Mouse (Mus musculus): ENCODE measurements around the gene Abhd14b. TPM values are rescaled to one million over a fixed set of nuclear protein-coding genes. Genes with fewer than 3 reads are reported as not detected.

The Abhd14b gene
- total RNA-seq, 4 experiments from 2014 or later = 14.7 to 17.7 (median 17.0) TPM

- DNase-seq (ENCODE audit: low spot score in 2 of 2) = no peak
Observed at GRCm38 (mm10) chr9:106459946-106460345, 12.7 kb downstream of the Abhd14b start.

- no peak for DNase-seq (ENCODE audit: low spot score in 2 of 2)
Observed at GRCm38 (mm10) chr9:106460401-106461025, 13.3 kb downstream of the Abhd14b start.

- no peak for DNase-seq (ENCODE audit: low spot score in 2 of 2)
Observed at GRCm38 (mm10) chr9:106461026-106461415, 13.8 kb downstream of the Abhd14b start.

GRCm38 (mm10) chr9:106461641-106462429 lies 14.6 kb downstream of the Abhd14b start:
- no peak for DNase-seq (ENCODE audit: low spot score in 2 of 2)

GRCm38 (mm10) chr9:106462430-106462800 lies 15.2 kb downstream of the Abhd14b start:
- DNase-seq (ENCODE audit: low spot score in 2 of 2) = no peak

- no peak for DNase-seq (ENCODE audit: low spot score in 2 of 2)
Observed at GRCm38 (mm10) chr9:106463122-106464063, 16.1 kb downstream of the Abhd14b start.

- DNase-seq (ENCODE audit: low spot score in 2 of 2) = peak; percentile 44 to 75
Observed at GRCm38 (mm10) chr9:106464751-106465541, 17.7 kb downstream of the Abhd14b start.

- peak; percentile 75 to 83 for DNase-seq (ENCODE audit: low spot score in 2 of 2)
Observed at GRCm38 (mm10) chr9:106465571-106466200, 18.4 kb downstream of the Abhd14b start, which contains the start of gene Gpr62. Gene Gpr62 (minus strand): TSS chr9:106465938.

- no peak for DNase-seq (ENCODE audit: low spot score in 2 of 2)
Observed at GRCm38 (mm10) chr9:106466721-106467120, 19.5 kb downstream of the Abhd14b start.

- DNase-seq (ENCODE audit: low spot score in 2 of 2) = no peak
Observed at GRCm38 (mm10) chr9:106467746-106468145, 20.5 kb downstream of the Abhd14b start.

- no peak for DNase-seq (ENCODE audit: low spot score in 2 of 2)
Observed at GRCm38 (mm10) chr9:106469317-106469716, 22.1 kb downstream of the Abhd14b start.

- no peak for DNase-seq (ENCODE audit: low spot score in 2 of 2)
Observed at GRCm38 (mm10) chr9:106469776-106470175, 22.5 kb downstream of the Abhd14b start.

- peak in 1 of 2 experiments; percentile 10 for DNase-seq (ENCODE audit: low spot score in 2 of 2)
Observed at GRCm38 (mm10) chr9:106470991-106471750, 23.9 kb downstream of the Abhd14b start.

GRCm38 (mm10) chr9:106471892-106472291 lies 24.6 kb downstream of the Abhd14b start:
- DNase-seq (ENCODE audit: low spot score in 2 of 2) = peak in 1 of 2 experiments; percentile 60

GRCm38 (mm10) chr9:106472321-106472720 lies 25.1 kb downstream of the Abhd14b start:
- DNase-seq (ENCODE audit: low spot score in 2 of 2) = peak; percentile 8 to 20

GRCm38 (mm10) chr9:106473081-106473752 lies 26.0 kb downstream of the Abhd14b start:
- peak; percentile 3 to 27 for DNase-seq (ENCODE audit: low spot score in 2 of 2)

- DNase-seq (ENCODE audit: low spot score in 2 of 2) = peak in 1 of 2 experiments; percentile 25
Observed at GRCm38 (mm10) chr9:106473753-106474105, 26.5 kb downstream of the Abhd14b start.

GRCm38 (mm10) chr9:106474456-106474855 lies 27.2 kb downstream of the Abhd14b start:
- DNase-seq (ENCODE audit: low spot score in 2 of 2) = peak; percentile 49 to 60

GRCm38 (mm10) chr9:106475046-106475445 lies 27.8 kb downstream of the Abhd14b start:
- DNase-seq (ENCODE audit: low spot score in 2 of 2) = peak in 1 of 2 experiments; percentile 13
